Mouse (Mus musculus): ENCODE measurements around the gene Serpinb9f. TPM values are rescaled to one million over a fixed set of nuclear protein-coding genes. Genes with fewer than 3 reads are reported as not detected.
"Not testable (repeated sequence)": the region's sequence is repeated elsewhere in the genome, so short reads cannot be mapped to it uniquely, and the experiment has no call there.

The Serpinb9f gene
- not detected for total RNA-seq (2021)

DNA sequence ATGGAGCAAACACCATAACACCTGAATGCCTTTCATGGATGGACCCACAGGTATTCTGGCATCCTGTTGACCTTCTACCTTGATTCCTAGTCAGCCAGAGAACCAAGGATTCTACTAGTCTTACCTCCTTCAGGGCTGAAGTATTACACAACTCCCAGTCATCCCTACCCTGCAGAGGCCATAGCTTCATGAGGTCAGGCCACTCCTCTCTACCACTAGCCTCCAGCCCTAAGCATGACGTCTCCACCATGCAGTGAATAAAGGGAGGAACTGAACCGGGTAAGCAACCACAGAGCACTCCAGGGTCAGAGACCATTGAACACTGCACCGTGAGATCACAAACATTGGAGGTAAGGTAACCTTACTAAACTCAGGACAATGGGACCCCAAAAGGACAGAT lies at the start of gene Serpinb9f:
Gene Serpinb9f (plus strand): TSS at position 301 of the 400 bp plus-strand sequence.
- intact Hi-C loops (cut with DNase I); DNase-seq: not testable (repeated sequence)

DNA sequence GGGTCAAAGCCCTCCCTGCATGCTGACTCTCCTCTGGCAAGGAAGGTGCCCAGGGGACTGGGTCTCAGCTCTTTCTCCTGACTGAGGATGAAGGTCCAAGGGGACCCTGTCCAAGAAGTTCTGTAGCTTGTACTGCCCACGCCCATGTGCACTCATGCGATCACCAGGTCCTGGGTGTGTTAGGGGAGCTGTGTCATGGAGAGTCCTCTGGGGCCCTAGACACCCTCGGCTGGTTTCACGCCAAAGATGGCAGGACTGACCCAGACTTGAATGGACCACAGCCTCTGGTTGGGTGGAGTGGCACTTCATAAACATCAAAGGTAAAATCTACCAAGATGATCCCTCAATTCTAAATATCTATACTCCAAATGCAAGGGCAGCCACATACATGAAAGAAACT lies 15.2 kb upstream of the Serpinb9f start:
- DNase-seq; intact Hi-C loops (cut with DNase I): not testable (repeated sequence)

DNA sequence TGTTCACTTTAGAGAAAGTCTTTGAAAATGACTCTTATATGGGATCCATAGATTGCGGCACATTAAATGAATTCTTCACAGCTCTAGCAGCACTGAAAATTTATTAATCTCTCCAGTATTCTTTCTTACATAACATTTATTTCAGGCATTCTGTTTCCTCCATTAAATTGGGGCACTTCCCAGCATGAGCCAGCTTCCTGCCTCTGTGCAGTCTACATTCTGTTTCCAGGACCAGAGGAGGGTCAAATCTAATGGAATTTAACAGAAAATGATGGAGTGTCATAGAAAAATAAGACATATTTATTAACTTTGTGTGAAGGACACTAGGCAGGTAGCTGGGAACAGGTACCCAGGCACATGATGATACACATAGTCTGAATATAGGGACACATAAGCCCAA lies 32.8 kb downstream of the Serpinb9f start:
- intact Hi-C loops (cut with DNase I); DNase-seq: not testable (repeated sequence)

Other genes with a start within 250 kb of the Serpinb9f start
- gene Serpinb1b, start 245.5 kb upstream of the Serpinb9f start, total RNA-seq (2021): under 1 TPM; 0.34 to 0.52 TPM
- gene Serpinb9c, start 164.3 kb upstream of the Serpinb9f start, total RNA-seq (2021): not detected
- gene Serpinb9d, start 131.1 kb upstream of the Serpinb9f start, total RNA-seq (2021): not detected
- gene Serpinb9e, start 74.5 kb upstream of the Serpinb9f start, total RNA-seq (2021): not detected
- gene Gm11397, start 71.7 kb downstream of the Serpinb9f start, total RNA-seq (2021): not detected
- not detected for gene Serpinb9g, start 160.7 kb downstream of the Serpinb9f start, total RNA-seq (2021)

All from left cerebral cortex, postnatal 4 days (tissue).